Mouse (Mus musculus) limb, embryonic 11.5 days (tissue): Measurements from ENCODE around the gene Ccdc122. TPM values are rescaled to one million over a fixed set of nuclear protein-coding genes. Genes with fewer than 3 reads are reported as not detected.

Experiments
- ATAC-seq: fragments of 200-750 bp; cut with Nextera tagmentation; 2 replicates; pipeline ENCODE4 v1.8.0; 2017; ENCODE audit warnings: low read depth; ENCODE audit not compliant: insufficient number of reproducible peaks, low FRiP score, low TSS enrichment
- DNase-seq: peaks from one replicate; pipeline ENCODE4 v3.0.0-alpha.2; 2015; ENCODE audit warnings: low spot score
- H3K27ac ChIP-seq: fragments of 300-500 bp; sonication (generic); replicated peaks from 2 replicates; pipeline ENCODE4 v1.5.1; 2014; ENCODE audit warnings: low read depth, mild to moderate bottlenecking, low read length
- H3K27me3 ChIP-seq: fragments of 300-500 bp; sonication (generic); 2 replicates; pipeline ENCODE4 v1.6.1; 2014; ENCODE audit warnings: mild to moderate bottlenecking, low read length, mixed read lengths; ENCODE audit not compliant: control insufficient read depth, insufficient read depth
- H3K36me3 ChIP-seq: fragments of 300-500 bp; sonication (generic); 2 replicates; pipeline ENCODE4 v1.6.1; 2014; ENCODE audit warnings: mild to moderate bottlenecking, low read length, moderate library complexity, mixed read lengths; ENCODE audit not compliant: control insufficient read depth, insufficient read depth
- H3K4me1 ChIP-seq: fragments of 300-500 bp; sonication (generic); 2 replicates; pipeline ENCODE4 v1.6.1; 2014; ENCODE audit warnings: low read length, mixed read lengths; ENCODE audit not compliant: control insufficient read depth, insufficient read depth
- H3K4me2 ChIP-seq: fragments of 300-500 bp; sonication (generic); 2 replicates; pipeline ENCODE4 v1.6.1; 2014; ENCODE audit warnings: low read depth, mild to moderate bottlenecking, moderate library complexity; ENCODE audit not compliant: severe bottlenecking
- H3K4me3 ChIP-seq: fragments of 300-500 bp; sonication (generic); 2 replicates; pipeline ENCODE4 v1.5.1; 2014; ENCODE audit warnings: low read depth, low read length
- H3K9ac ChIP-seq: fragments of 300-500 bp; sonication (generic); 2 replicates; pipeline ENCODE4 v1.6.1; 2014; ENCODE audit warnings: mild to moderate bottlenecking, low read length
- H3K9me3 ChIP-seq: fragments of 300-500 bp; sonication (generic); 2 replicates; pipeline ENCODE4 v1.6.1; 2016; ENCODE audit warnings: low read length; ENCODE audit not compliant: control insufficient read depth
- WGBS: fragments of 180-500 bp; shearing (Covaris S2); extraction: QIAGEN DNeasy Blood & Tissue Kit; methylation state at CpG from one replicate; pipeline ENCODE4 v1.1.7; 2014; 5-methylcytosine and 5-hydroxymethylcytosine counted together
- polyA plus RNA-seq: library from polyadenylated mRNA; unstranded; fragments of >200 nt; fragmentation: Nextera tagmentation; extraction: Ambion mirVana; gene quantifications from 2 replicates; pipeline ENCODE4 v1.2.1, GENCODE M21; 2014

Ccdc122 gene
- polyA plus RNA-seq, 1 experiment from 2014 or later = 1.6 TPM

GRCm38 (mm10) chr14:77141324-77142282 is 105.0 kb downstream of the Ccdc122 start:
- Histone ChIP-seq H3K9me3 (no peaks in the 10 kb centered on the region), H3K4me1 (no peaks in the 10 kb centered on the region), H3K27me3 (no peaks in the 10 kb centered on the region), H3K36me3 (no peaks in the 10 kb centered on the region), H3K9ac (no peak overlapping the region), H3K4me3 (no peak overlapping the region), H3K4me2 (no peak overlapping the region), H3K27ac (no peak overlapping the region)
- 33% methylated on average over 16 of the region's 17 CpGs for WGBS
- ATAC-seq = no peak
- DNase-seq = peak; percentile 89

DNA sequence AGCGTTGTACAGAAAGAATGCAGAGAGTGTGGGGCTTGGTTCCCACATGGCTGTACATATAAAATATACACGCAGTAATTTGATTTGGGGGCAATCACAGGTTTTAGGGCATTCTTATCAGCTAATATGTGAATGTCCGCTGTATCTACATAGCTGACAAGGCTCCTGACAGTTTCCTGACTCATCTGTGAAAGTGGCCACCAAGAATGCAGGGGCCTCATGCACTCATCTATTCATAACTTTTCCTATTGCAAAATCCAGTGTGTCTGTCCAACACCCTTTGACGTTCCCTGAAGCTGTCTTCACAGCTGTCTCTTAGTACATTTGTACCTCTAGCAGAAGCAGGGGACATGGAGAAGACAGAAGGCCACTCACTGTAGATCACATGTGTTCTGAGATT is 108.5 kb downstream of the Ccdc122 start:
- no peak overlapping the region for H3K27ac ChIP-seq
- no peak for ATAC-seq
- H3K4me3 ChIP-seq = no peak overlapping the region
- 91% methylated on average over 4 of the region's 4 CpGs for WGBS
- H3K36me3 ChIP-seq = no peaks in the 10 kb centered on the region
- H3K4me1 ChIP-seq = no peaks in the 10 kb centered on the region
- H3K9me3 ChIP-seq = no peaks in the 10 kb centered on the region
- H3K4me2 ChIP-seq = no peak overlapping the region
- DNase-seq = no peak
- no peak overlapping the region for H3K9ac ChIP-seq
- no peaks in the 10 kb centered on the region for H3K27me3 ChIP-seq

GRCm38 (mm10) chr14:77147635-77148034 is 111.1 kb downstream of the Ccdc122 start:
- H3K4me1 ChIP-seq = no peaks in the 10 kb centered on the region
- 98% methylated on average over 1 of the region's 1 CpGs for WGBS
- H3K9ac ChIP-seq = no peak overlapping the region
- DNase-seq (no peak), ATAC-seq (no peak)
- no peaks in the 10 kb centered on the region for H3K27me3 ChIP-seq
- H3K27ac ChIP-seq = no peak overlapping the region
- no peaks in the 10 kb centered on the region for H3K9me3 ChIP-seq
- H3K4me3 ChIP-seq = no peak overlapping the region
- no peak overlapping the region for H3K4me2 ChIP-seq
- H3K36me3 ChIP-seq = no peaks in the 10 kb centered on the region

- Histone ChIP-seq H3K9me3 (no peaks in the 10 kb centered on the region), H3K4me1 (no peaks in the 10 kb centered on the region), H3K4me2 (no peak overlapping the region), H3K9ac (no peak overlapping the region), H3K4me3 (no peak overlapping the region), H3K27me3 (no peaks in the 10 kb centered on the region), H3K36me3 (no peaks in the 10 kb centered on the region), H3K27ac (no peak overlapping the region)
- 79% methylated on average over 6 of the region's 6 CpGs for WGBS
- no peak for ATAC-seq
- no peak for DNase-seq
Measured at GRCm38 (mm10) chr14:77150556-77150955, 114.0 kb downstream of the Ccdc122 start.

GRCm38 (mm10) chr14:77151431-77151830 is 114.9 kb downstream of the Ccdc122 start:
- Histone ChIP-seq H3K27me3 (no peaks in the 10 kb centered on the region), H3K9ac (no peak overlapping the region), H3K4me1 (no peaks in the 10 kb centered on the region), H3K36me3 (no peaks in the 10 kb centered on the region), H3K4me2 (no peak overlapping the region), H3K27ac (no peak overlapping the region), H3K9me3 (no peaks in the 10 kb centered on the region), H3K4me3 (no peak overlapping the region)
- ATAC-seq (no peak), DNase-seq (no peak)
- WGBS = 87% methylated on average over 7 of the region's 7 CpGs

- Histone ChIP-seq H3K9me3 (no peaks in the 10 kb centered on the region), H3K4me1 (no peaks in the 10 kb centered on the region), H3K27me3 (no peaks in the 10 kb centered on the region), H3K27ac (0 out of 2 replicates have a peak within 1 kb of the TSS, but pooled peaks have one; percentile 33), H3K9ac (peak within 1 kb of the TSS; percentile 67), H3K4me2 (peak within 1 kb of the TSS; percentile 100), H3K4me3 (peak within 1 kb of the TSS; percentile 76), H3K36me3 (no peaks in the 10 kb centered on the region)
- WGBS = under 1% methylated on average over 73 of the region's 73 CpGs
- DNase-seq = peak; percentile 84
- peak; percentile 84 for ATAC-seq
Measured at GRCm38 (mm10) chr14:77156222-77156910, 119.8 kb downstream of the Ccdc122 start, which contains the start of gene Enox1. TSS of gene Enox1 (plus strand) at chr14:77156763.

- Histone ChIP-seq H3K4me2 (peak overlapping the region; percentile 100), H3K27me3 (no peaks in the 10 kb centered on the region), H3K4me1 (no peaks in the 10 kb centered on the region), H3K9ac (peak overlapping the region; percentile 67), H3K27ac (0 out of 2 replicates have a peak overlapping the region, but pooled peaks have one; percentile 33), H3K4me3 (peak overlapping the region; percentile 76), H3K9me3 (no peaks in the 10 kb centered on the region), H3K36me3 (no peaks in the 10 kb centered on the region)
- DNase-seq = peak; percentile 66
- ATAC-seq = peak; percentile 33
- under 1% methylated on average over 49 of the region's 64 CpGs for WGBS
Measured at GRCm38 (mm10) chr14:77156911-77157504, 120.4 kb downstream of the Ccdc122 start.

DNA sequence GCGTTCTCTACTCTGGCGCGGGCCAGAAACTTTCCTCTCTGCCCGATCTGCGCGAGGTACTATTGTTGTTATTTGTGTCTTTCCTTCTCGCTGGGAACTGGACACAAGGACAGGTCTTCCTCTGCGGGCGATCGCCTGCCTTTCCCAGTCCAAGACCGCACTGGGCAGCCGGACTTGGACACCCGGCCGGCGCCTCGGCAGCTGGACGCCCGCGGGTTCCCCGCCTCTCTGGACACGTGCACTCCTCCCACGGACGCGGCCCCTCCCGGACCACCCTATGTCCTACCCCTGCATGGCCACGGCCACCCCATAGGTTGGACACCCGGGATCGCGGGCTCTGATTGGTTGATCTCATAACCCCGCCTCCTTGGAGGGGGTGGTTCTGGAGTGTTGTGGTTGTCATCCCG is 120.9 kb downstream of the Ccdc122 start:
- peak overlapping the region; percentile 67 for H3K9ac ChIP-seq
- H3K4me2 ChIP-seq = peak overlapping the region; percentile 100
- ATAC-seq = peak; percentile 82
- no peaks in the 10 kb centered on the region for H3K4me1 ChIP-seq
- peak; percentile 78 for DNase-seq
- WGBS = 2% methylated on average over 31 of the region's 31 CpGs
- H3K27me3 ChIP-seq = no peaks in the 10 kb centered on the region
- H3K9me3 ChIP-seq = no peaks in the 10 kb centered on the region
- no peaks in the 10 kb centered on the region for H3K36me3 ChIP-seq
- peak overlapping the region; percentile 76 for H3K4me3 ChIP-seq
- H3K27ac ChIP-seq = no peak overlapping the region
